16 mouse cellular contexts compared by ENCODE assay signal in genomic region chr11:76807007-76807679, GRCm38 (mm10).
"Had no signal": no experiment of that assay in that cellular context is flagged by ENCODE, and none has a peak within 500 bp of the region (broad histone marks: within the 10 kb centered on the region; RNA-seq: fewer than 3 reads in every experiment).

No protein-coding gene starts in this region.

- DNase-seq: lung, adult 18-20 months; lung, embryonic 14.5 days; lung, postnatal 10 days; lung, postnatal 4 days; midbrain, embryonic 14.5 days; retina, postnatal 1 day; right cerebral cortex, adult 18-20 months; right cerebral cortex, postnatal 25 days; thymus, adult 2 months; thymus, postnatal 25 days; thymus, postnatal 4 days had no signal

- ATAC-seq: midbrain, embryonic 16.5 days had no signal

- H3K4me1 ChIP-seq: midbrain, embryonic 10.5 days; neural tube, embryonic 13.5 days; neural tube, embryonic 15.5 days had no signal

- H3K4me3 ChIP-seq: midbrain, embryonic 10.5 days; myocyte; neural tube, embryonic 13.5 days; neural tube, embryonic 15.5 days had no signal

- H3K9ac ChIP-seq: lung, embryonic 14.5 days; neural tube, embryonic 13.5 days; neural tube, embryonic 15.5 days had no signal

- H3K4me2 ChIP-seq: lung, embryonic 14.5 days; neural tube, embryonic 13.5 days; neural tube, embryonic 15.5 days had no signal

- H3K9me3 ChIP-seq: midbrain, embryonic 10.5 days; neural tube, embryonic 13.5 days; neural tube, embryonic 15.5 days had no signal

- H3K27ac ChIP-seq: midbrain, embryonic 10.5 days; neural tube, embryonic 13.5 days; neural tube, embryonic 15.5 days had no signal

- H3K27me3 ChIP-seq: neural tube, embryonic 13.5 days; neural tube, embryonic 15.5 days had no signal
